Mouse (Mus musculus) embryo, embryonic 10.5 days (tissue): Measurements from ENCODE around the gene Gm47289.

Experiments
- DNase-seq: peaks from one replicate; pipeline ENCODE4 v3.0.0-alpha.2; 2015; ENCODE audit warnings: low spot score

The Gm47289 gene

GRCm38 (mm10) chr9:119158861-119159260 is at the start of gene Gm47289:
Gm47289 (plus strand) TSS chr9:119159161.
- no peak for DNase-seq

DNA sequence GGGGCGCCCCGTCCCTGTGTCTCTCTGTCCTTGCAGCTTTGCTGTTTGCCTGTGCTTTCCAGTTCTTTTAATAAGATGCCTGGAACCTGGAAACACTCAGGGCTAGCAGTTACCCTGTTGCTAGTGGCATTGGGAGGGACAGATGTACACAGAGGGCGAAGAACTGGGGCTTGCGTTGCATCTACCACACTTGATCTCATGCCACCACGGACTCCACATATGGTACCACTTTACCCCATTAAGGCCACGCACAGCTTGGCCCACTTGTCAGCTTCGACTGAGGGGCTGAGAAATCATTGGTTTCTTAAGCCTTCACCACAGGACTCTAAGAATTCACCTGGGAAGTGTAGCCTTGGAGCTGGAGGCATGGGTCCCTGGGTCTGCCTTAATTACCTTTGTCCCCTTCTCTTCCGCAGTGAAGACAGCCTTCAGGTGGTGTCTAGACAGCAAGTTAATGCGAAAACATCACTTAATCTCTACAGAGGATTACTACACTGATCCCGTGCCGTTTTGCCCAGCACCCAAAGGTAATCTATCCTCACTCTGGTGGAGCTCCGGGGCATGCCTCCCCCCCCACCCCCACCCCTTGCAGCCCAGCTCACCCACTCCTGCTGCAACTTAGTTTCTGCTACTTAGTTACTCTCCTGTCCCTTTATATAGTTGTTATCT is 49.1 kb upstream of the Gm47289 start:
- peak; percentile 26 for DNase-seq

- peak; percentile 58 for DNase-seq
Observed at GRCm38 (mm10) chr9:119110640-119111039, 48.3 kb upstream of the Gm47289 start.

GRCm38 (mm10) chr9:119114911-119115310 is 44.0 kb upstream of the Gm47289 start:
- no peak for DNase-seq

DNA sequence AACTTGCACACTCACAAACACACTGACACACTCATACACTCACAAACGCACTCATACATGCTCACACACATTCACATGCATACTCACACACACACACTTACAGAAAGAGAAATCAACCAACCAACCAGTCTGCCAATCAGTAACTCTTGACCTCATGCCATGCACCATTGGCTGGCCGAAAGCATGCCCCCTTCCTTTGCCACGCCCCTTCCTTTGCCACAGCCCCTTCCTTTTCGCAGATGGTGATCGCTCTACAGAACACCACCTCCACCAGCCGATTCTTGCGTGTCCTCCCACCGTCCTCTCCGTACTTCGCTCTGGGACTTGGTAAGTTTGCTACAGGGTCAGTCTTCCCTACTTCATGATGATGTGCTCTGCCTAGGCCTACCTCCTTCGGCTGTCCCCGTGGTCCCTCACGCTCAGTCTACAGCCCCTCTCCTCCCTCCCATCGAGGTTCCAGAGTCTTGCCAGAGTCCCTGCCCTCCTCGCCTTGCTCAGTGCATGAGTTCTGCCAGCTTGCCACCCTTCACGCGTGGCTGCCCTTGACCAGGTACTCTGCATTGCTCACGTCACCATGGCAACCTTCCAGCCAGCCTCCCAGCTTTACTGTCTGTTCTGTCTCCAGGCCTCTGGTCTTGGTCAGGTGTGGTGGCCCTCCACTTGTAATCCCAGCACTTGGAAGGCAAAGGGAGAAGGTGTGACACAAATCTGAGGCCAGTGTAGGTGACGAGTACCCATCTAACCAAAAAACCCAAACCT is 39.4 kb upstream of the Gm47289 start:
- DNase-seq, result no peak

DNA sequence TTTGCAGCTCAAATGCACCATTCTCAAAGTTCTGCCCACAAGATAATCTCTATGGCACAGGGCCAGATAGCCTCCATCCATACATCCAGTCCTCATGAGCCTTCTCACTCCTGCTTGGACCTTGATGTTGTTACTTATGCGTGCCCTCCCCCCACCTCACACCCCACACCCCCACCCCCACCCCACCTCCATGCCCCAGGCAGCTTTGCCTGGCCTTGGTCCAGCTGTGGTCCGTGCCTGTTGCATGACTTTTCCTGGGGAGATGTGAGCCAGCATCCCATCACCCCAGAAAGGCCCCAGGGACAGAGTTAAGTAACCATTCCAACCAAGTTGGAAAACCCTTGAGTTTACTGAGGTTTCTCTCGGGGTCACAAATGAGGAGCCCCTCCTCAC is 38.8 kb upstream of the Gm47289 start:
- no peak for DNase-seq

DNA sequence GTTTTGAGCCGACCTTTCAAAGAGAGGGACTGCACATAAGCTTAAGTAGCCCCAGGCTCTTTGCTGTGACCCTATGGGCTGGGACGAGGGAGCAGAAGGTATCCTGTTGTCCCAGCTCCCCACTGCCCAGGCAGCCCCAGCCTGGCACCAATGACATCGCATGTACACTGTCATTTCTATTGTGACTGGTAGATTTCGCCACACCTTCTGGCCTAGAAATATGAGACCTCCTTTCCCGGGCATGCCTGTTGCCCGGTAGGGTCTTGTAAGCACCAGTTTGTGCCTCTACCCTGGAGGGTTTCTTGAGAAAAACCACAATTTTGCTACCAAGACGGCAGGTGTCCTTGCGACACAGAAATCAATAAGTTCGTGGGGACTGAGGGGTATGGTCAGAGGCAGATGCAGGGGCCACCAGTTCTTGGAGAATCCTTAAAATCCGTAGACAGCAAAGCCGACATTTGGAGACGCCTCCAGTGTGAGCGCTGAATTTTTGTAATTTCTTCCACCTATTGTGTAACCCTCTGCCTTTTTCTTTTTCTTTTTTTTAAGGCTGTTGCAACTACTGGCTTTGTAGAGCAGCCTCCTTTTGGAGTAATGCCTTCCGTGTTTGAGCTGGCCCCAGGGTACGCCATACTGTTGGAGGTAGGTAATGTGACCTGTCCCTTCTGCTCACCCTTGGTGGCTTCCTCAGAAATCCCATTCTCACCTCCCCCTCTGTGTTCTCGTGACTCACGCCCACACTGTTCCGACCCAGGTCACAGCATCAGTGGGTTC is 36.2 kb upstream of the Gm47289 start:
- no peak for DNase-seq

- no peak for DNase-seq
Observed at GRCm38 (mm10) chr9:119128436-119129181, 30.4 kb upstream of the Gm47289 start.

GRCm38 (mm10) chr9:119130692-119131091 is 28.3 kb upstream of the Gm47289 start:
- DNase-seq, result no peak

- DNase-seq, result no peak
Observed at GRCm38 (mm10) chr9:119138836-119139235, 20.1 kb upstream of the Gm47289 start.

- no peak for DNase-seq
Observed at GRCm38 (mm10) chr9:119142066-119142465, 16.9 kb upstream of the Gm47289 start.

GRCm38 (mm10) chr9:119143372-119143771 is 15.6 kb upstream of the Gm47289 start:
- no peak for DNase-seq

- no peak for DNase-seq
Observed at GRCm38 (mm10) chr9:119144696-119145095, 14.3 kb upstream of the Gm47289 start.

GRCm38 (mm10) chr9:119145137-119145536 is 13.8 kb upstream of the Gm47289 start:
- no peak for DNase-seq

DNA sequence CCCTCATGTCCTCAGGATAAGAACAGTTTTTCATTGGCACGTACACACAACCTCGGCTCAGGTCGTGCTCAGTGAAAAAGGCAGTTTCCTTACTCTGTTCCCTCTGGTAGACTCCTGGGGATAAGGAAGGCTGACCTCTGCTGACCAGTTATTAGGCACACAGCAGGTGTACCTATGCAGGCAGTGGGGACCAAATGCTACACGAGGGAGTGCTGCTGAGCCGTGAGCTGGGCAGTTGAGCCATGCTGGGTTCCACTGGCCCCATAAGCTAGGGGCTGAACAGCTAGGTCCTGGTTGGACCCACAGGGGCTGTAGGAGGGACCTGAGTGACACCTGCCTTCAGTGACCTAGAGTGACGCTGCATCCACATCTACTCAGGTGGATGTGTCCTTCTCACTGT is 13.3 kb upstream of the Gm47289 start:
- no peak for DNase-seq

- no peak for DNase-seq
Observed at GRCm38 (mm10) chr9:119146098-119146770, 12.7 kb upstream of the Gm47289 start.

GRCm38 (mm10) chr9:119149601-119150000 is 9.4 kb upstream of the Gm47289 start:
- DNase-seq, result peak; percentile 81

- DNase-seq, result no peak
Observed at GRCm38 (mm10) chr9:119151751-119152150, 7.2 kb upstream of the Gm47289 start.

DNA sequence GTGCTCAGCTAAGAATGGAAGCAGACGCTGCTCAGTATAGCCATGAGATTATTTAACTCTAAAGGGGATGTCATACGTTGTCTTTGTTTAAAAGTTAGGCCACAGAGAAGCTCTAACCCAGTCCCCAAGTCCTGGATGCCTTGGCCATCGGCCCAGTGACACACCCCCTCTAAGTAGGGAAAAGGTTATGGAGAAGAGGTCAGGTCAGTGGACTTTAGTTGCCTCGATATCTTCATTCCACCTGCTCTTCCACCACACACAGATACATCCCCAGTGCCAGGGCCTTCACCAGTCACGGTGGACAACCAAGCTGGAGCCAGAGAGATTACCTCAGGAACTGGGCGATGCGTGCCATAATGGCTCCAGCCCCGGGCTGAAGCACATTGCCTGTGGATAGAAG is 3.5 kb upstream of the Gm47289 start:
- no peak for DNase-seq

DNA sequence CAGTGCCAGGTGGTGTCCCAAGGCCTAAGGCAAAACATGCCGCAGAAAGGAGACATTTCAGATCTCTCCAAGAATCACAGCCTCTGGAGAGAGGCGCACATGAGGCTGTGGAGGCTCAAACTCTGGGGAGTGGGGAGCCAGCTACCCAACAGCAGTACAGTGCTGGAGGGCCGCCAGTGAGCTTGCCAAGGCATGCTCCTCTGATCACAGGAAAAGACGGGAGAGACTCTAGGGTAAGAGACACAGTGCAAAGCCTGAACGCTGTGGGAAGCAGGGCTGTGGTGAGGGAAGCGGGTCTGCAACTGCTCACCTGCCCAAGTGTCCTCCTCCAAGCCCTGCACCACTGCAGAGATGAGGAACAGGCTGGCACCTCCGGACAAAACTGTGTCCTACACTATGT is 3.1 kb upstream of the Gm47289 start:
- DNase-seq, result no peak
